Mouse (Mus musculus) heart, postnatal 0 days (tissue): ENCODE data around the gene Suclg1. TPM values are rescaled to one million over a fixed set of nuclear protein-coding genes. Genes with fewer than 3 reads are reported as not detected.

Experiments used
- ATAC-seq: fragments of 200-750 bp; cut with Nextera tagmentation; 2 replicates; pipeline ENCODE4 v1.8.0; 2017; ENCODE audit warnings: low read depth, moderate number of reproducible peaks, moderate library complexity; ENCODE audit not compliant: insufficient read depth
- DNase-seq: peaks from one replicate; pipeline ENCODE4 v3.0.0-alpha.2; 2016; ENCODE audit warnings: low spot score
- H3K27ac ChIP-seq: fragments of 300-500 bp; sonication (generic); 2 replicates; pipeline ENCODE4 v1.5.1; 2014; ENCODE audit warnings: low read depth, mild to moderate bottlenecking
- H3K27me3 ChIP-seq: fragments of 300-500 bp; sonication (generic); 2 replicates; pipeline ENCODE4 v1.6.1; 2014; ENCODE audit warnings: low read length, mixed read lengths; ENCODE audit not compliant: control insufficient read depth, insufficient read depth
- H3K36me3 ChIP-seq: fragments of 300-500 bp; sonication (generic); replicated peaks from 2 replicates; pipeline ENCODE4 v1.6.1; 2014; ENCODE audit warnings: low read length, mixed read lengths; ENCODE audit not compliant: control insufficient read depth, insufficient read depth
- H3K4me1 ChIP-seq: fragments of 300-500 bp; sonication (generic); 2 replicates; pipeline ENCODE4 v1.6.1; 2014; ENCODE audit warnings: antibody characterized with exemption; ENCODE audit not compliant: control insufficient read depth, insufficient read depth
- H3K4me2 ChIP-seq: fragments of 300-500 bp; sonication (generic); 2 replicates; pipeline ENCODE4 v1.6.1; 2014; ENCODE audit warnings: low read depth, mild to moderate bottlenecking, low read length, moderate library complexity
- H3K4me3 ChIP-seq: fragments of 300-500 bp; sonication (generic); 2 replicates; pipeline ENCODE4 v1.5.1; 2014; ENCODE audit warnings: low read depth, low read length
- H3K9ac ChIP-seq: fragments of 300-500 bp; sonication (generic); replicated peaks from 2 replicates; pipeline ENCODE4 v1.6.1; 2014; ENCODE audit warnings: low read depth, low read length, mixed read lengths
- H3K9me3 ChIP-seq: fragments of 300-500 bp; sonication (generic); replicated peaks from 2 replicates; pipeline ENCODE4 v1.6.1; 2016; ENCODE audit warnings: low read length; ENCODE audit not compliant: control insufficient read depth
- CTCF ChIP-seq: IDR thresholded peaks from 2 replicates; pipeline ENCODE4 v1.5.1; 2016; ENCODE audit warnings: antibody characterized with exemption, control low read depth, low read depth
- EP300 ChIP-seq: IDR thresholded peaks from 2 replicates; pipeline ENCODE4 v1.6.1; 2016; ENCODE audit warnings: antibody characterized with exemption, low read depth
- WGBS: fragments of 180-500 bp; shearing (Covaris S2); extraction: QIAGEN DNeasy Blood & Tissue Kit; methylation state at CpG from one replicate; pipeline ENCODE4 v1.1.7; 2014; 5-methylcytosine and 5-hydroxymethylcytosine counted together
- polyA plus RNA-seq: library from polyadenylated mRNA; unstranded; fragments of >200 nt; fragmentation: Nextera tagmentation; extraction: Ambion mirVana; gene quantifications from 2 replicates; pipeline ENCODE4 v1.2.1, GENCODE M21; 2015
- total RNA-seq: library from RNA; depleted of rRNA; stranded (reverse); fragments of >200 nt; gene quantifications from 2 replicates; pipeline ENCODE4 v1.2.3, GENCODE M21; 2014; ENCODE audit warnings: low replicate concordance

Suclg1 gene
- total and polyA plus RNA-seq, 2 experiments from 2014 or later, result 219 to 554 TPM

GRCm38 (mm10) chr6:73260110-73260509 lies 11.9 kb downstream of the Suclg1 start:
- no peak for DNase-seq
- H3K9ac ChIP-seq, result no peak overlapping the region
- no peaks in the 10 kb centered on the region for H3K27me3 ChIP-seq
- 87% methylated on average over 6 of the region's 6 CpGs for WGBS
- H3K27ac ChIP-seq, result no peak overlapping the region
- H3K4me1 ChIP-seq, result 0 out of 2 replicates have a peak, but pooled peaks cover 4% of the 10 kb centered on the region
- H3K4me2 ChIP-seq, result no peak overlapping the region
- no peak for ATAC-seq
- no peaks in the 10 kb centered on the region for H3K9me3 ChIP-seq
- peaks cover 81% of the 10 kb centered on the region for H3K36me3 ChIP-seq
- TF ChIP-seq EP300, result no peak
- no peak overlapping the region for H3K4me3 ChIP-seq

- peaks cover 83% of the 10 kb centered on the region for H3K36me3 ChIP-seq
- 82% methylated on average over 2 of the region's 2 CpGs for WGBS
- no peak overlapping the region for H3K4me2 ChIP-seq
- H3K9me3 ChIP-seq, result no peaks in the 10 kb centered on the region
- no peak overlapping the region for H3K27ac ChIP-seq
- no peak overlapping the region for H3K4me3 ChIP-seq
- no peak overlapping the region for H3K9ac ChIP-seq
- ATAC-seq, result no peak
- no peak for DNase-seq
- no peak for TF ChIP-seq CTCF
- TF ChIP-seq EP300, result no peak
- no peaks in the 10 kb centered on the region for H3K4me1 ChIP-seq
- H3K27me3 ChIP-seq, result no peaks in the 10 kb centered on the region
Measured at GRCm38 (mm10) chr6:73264801-73265200, 16.6 kb downstream of the Suclg1 start.

- no peaks in the 10 kb centered on the region for H3K27me3 ChIP-seq
- DNase-seq (no peak), ATAC-seq (no peak)
- H3K4me3 ChIP-seq, result no peak overlapping the region
- H3K9ac ChIP-seq, result no peak overlapping the region
- TF ChIP-seq CTCF, result no peak
- no peak for TF ChIP-seq EP300
- WGBS, result 82% methylated on average over 8 of the region's 8 CpGs
- no peaks in the 10 kb centered on the region for H3K4me1 ChIP-seq
- no peak overlapping the region for H3K27ac ChIP-seq
- peaks cover 87% of the 10 kb centered on the region for H3K36me3 ChIP-seq
- no peak overlapping the region for H3K4me2 ChIP-seq
- no peaks in the 10 kb centered on the region for H3K9me3 ChIP-seq
Measured at GRCm38 (mm10) chr6:73267738-73268311, 19.6 kb downstream of the Suclg1 start.

- H3K36me3 ChIP-seq, result peaks cover 87% of the 10 kb centered on the region
- no peak overlapping the region for H3K4me2 ChIP-seq
- DNase-seq (no peak), ATAC-seq (no peak)
- 95% methylated on average over 3 of the region's 3 CpGs for WGBS
- H3K9me3 ChIP-seq, result no peaks in the 10 kb centered on the region
- no peak overlapping the region for H3K27ac ChIP-seq
- H3K9ac ChIP-seq, result no peak overlapping the region
- no peaks in the 10 kb centered on the region for H3K4me1 ChIP-seq
- H3K4me3 ChIP-seq, result no peak overlapping the region
- TF ChIP-seq CTCF, result no peak
- no peak for TF ChIP-seq EP300
- no peaks in the 10 kb centered on the region for H3K27me3 ChIP-seq
Measured at GRCm38 (mm10) chr6:73269374-73269773, 21.2 kb downstream of the Suclg1 start.

GRCm38 (mm10) chr6:73271546-73272091 lies 23.4 kb downstream of the Suclg1 start:
- ATAC-seq, result no peak
- Histone ChIP-seq H3K36me3 (peaks cover 89% of the 10 kb centered on the region), H3K9me3 (no peaks in the 10 kb centered on the region), H3K27ac (no peak overlapping the region), H3K27me3 (no peaks in the 10 kb centered on the region), H3K4me2 (no peak overlapping the region), H3K4me1 (no peaks in the 10 kb centered on the region), H3K4me3 (no peak overlapping the region), H3K9ac (no peak overlapping the region)
- DNase-seq, result no peak
- TF ChIP-seq EP300 (no peak), CTCF (no peak)
- WGBS, result 63% methylated on average over 3 of the region's 3 CpGs

- no peak for ATAC-seq
- H3K27me3 ChIP-seq, result no peaks in the 10 kb centered on the region
- H3K4me3 ChIP-seq, result no peak overlapping the region
- no peak for DNase-seq
- H3K27ac ChIP-seq, result no peak overlapping the region
- WGBS, result 82% methylated on average over 5 of the region's 5 CpGs
- no peak overlapping the region for H3K4me2 ChIP-seq
- no peaks in the 10 kb centered on the region for H3K9me3 ChIP-seq
- TF ChIP-seq CTCF (no peak), EP300 (no peak)
- H3K4me1 ChIP-seq, result no peaks in the 10 kb centered on the region
- H3K36me3 ChIP-seq, result peaks cover 85% of the 10 kb centered on the region
- no peak overlapping the region for H3K9ac ChIP-seq
Measured at GRCm38 (mm10) chr6:73275002-73275401, 26.8 kb downstream of the Suclg1 start.
